Mouse (Mus musculus) heart, adult 2 months (tissue): ENCODE results near the gene Ppp6r2. TPM values are rescaled to one million over a fixed set of nuclear protein-coding genes. Genes with fewer than 3 reads are reported as not detected.

Experiments
- DNase-seq, 2 experiments: peaks; one replicate each; pipeline ENCODE4 v3.0.0; 2021
- H3K27ac ChIP-seq: fragments of 200-600 bp; 2 replicates; pipeline ENCODE4 v1.8.1; 2022
- H3K27me3 ChIP-seq: fragments of 200-500 bp; 2 replicates; pipeline ENCODE4 v1.6.1; 2012; ENCODE audit warnings: mild to moderate bottlenecking, low read length, inconsistent platforms, mixed read lengths; ENCODE audit not compliant: control insufficient read depth, insufficient read depth
- H3K36me3 ChIP-seq: fragments of 200-500 bp; 2 replicates; pipeline ENCODE4 v1.6.1; 2012; ENCODE audit warnings: low read length, inconsistent platforms; ENCODE audit not compliant: control insufficient read depth, insufficient read depth
- H3K4me1 ChIP-seq: fragments of 200-500 bp; 2 replicates; pipeline ENCODE4 v1.6.1; 2011; ENCODE audit warnings: low read length; ENCODE audit not compliant: control insufficient read depth, insufficient read depth
- H3K4me3 ChIP-seq: fragments of 200-600 bp; 2 replicates; pipeline ENCODE4 v1.8.1; 2022
- H3K79me2 ChIP-seq: fragments of 200-500 bp; replicated peaks from 2 replicates; pipeline ENCODE4 v1.6.1; 2012; ENCODE audit warnings: mild to moderate bottlenecking, inconsistent platforms, low read length, moderate library complexity, mixed read lengths; ENCODE audit not compliant: control insufficient read depth, insufficient read depth
- H3K9ac ChIP-seq: fragments of 200-500 bp; 2 replicates; pipeline ENCODE4 v1.6.1; 2012; ENCODE audit warnings: low read depth, mild to moderate bottlenecking, control low read depth, inconsistent platforms, low read length, mixed read lengths
- CTCF ChIP-seq: fragments of 200-600 bp; IDR thresholded peaks from 2 replicates; pipeline ENCODE4 v1.8.1; 2022; ENCODE audit warnings: antibody characterized with exemption, mild to moderate bottlenecking, moderate library complexity
- EP300 ChIP-seq: fragments of 200-500 bp; IDR thresholded peaks from 2 replicates; pipeline ENCODE4 v1.6.1; 2011; ENCODE audit warnings: low read depth, low read length, control low read depth; ENCODE audit not compliant: insufficient read depth
- POLR2A ChIP-seq: fragments of 200-500 bp; IDR thresholded peaks from 2 replicates; pipeline ENCODE4 v1.6.1; 2011; ENCODE audit warnings: mild to moderate bottlenecking, low read depth, low read length, control low read depth; ENCODE audit not compliant: insufficient read depth
- WGBS: fragments of 180-500 bp; shearing (Covaris S2); methylation state at CpG from one replicate; pipeline ENCODE4 v1.1.7; 2018; 5-methylcytosine and 5-hydroxymethylcytosine counted together
- intact Hi-C: fragments of 180-260 bp; cut with DNase I; formaldehyde crosslinking; loops from one replicate; pipeline ENCODE4 v1.15.1; 2025
- polyA plus RNA-seq: library from polyadenylated mRNA; depleted of rRNA; stranded (reverse); fragments of >200 nt; gene quantifications from 2 replicates; pipeline ENCODE4 v1.2.3, GENCODE M21; 2012
- total RNA-seq, 2 experiments: library from RNA; stranded (reverse); gene quantifications; 2 replicates each; pipeline ENCODE4 v1.2.3; 2021

Gene Ppp6r2
- total and polyA plus RNA-seq, 3 experiments: 66.7 to 107 (median 79.0) TPM

DNA sequence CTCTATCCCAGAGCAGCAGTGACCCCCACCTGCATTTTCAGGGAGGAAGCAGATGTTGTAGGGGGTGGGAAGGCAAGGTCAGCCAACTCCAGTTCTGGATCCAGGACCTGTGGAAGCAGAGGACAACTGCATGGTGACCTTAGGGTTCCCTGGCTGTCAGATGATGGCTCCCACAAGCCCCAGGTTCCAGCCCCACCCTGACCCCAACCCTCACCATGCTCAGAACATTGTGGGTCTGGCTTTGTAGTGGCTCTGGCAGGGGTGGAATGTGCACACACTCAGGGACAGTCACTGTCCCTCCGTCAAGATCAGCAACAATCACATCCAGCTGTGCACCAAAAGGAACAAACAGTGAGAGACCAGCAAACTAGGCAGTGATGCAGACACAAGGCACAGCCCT, 94.6 kb downstream of the Ppp6r2 start:
- TF ChIP-seq EP300 (no peak), POLR2A (no peak), CTCF (no peak)
- Histone ChIP-seq H3K4me1 (peaks cover 13% of the 10 kb centered on the region), H3K27me3 (no peaks in the 10 kb centered on the region), H3K27ac (no peak overlapping the region), H3K36me3 (no peaks in the 10 kb centered on the region), H3K9ac (no peak overlapping the region), H3K4me3 (no peak overlapping the region), H3K79me2 (peaks cover 3% of the 10 kb centered on the region)
- no peak for DNase-seq
- 62% methylated on average over 1 of the region's 1 CpGs for WGBS
- intact Hi-C loops: no loop called here

DNA sequence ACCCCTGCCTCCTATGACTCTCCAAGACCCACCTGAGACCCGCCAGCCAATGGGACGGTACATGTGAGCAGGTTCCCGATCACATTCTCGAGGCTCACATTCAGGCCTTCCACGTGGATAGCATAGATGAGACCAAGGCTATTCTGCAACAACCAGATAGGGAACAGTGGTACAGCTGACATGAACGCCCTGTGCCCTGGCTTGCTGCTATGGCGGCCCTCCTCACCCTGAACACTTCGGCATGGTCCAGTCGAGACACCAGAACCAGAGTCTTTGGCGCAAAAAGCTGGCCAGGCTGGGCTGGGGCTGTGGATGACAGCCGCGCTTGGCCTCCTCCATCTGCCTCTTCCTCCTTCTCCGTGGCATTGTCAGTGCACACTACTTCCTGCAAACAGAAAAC, 96.1 kb downstream of the Ppp6r2 start:
- TF ChIP-seq EP300: no peak
- TF ChIP-seq CTCF: no peak
- no peak for TF ChIP-seq POLR2A
- DNase-seq: no peak
- no peak overlapping the region for H3K9ac ChIP-seq
- intact Hi-C loops: no loop called here
- H3K36me3 ChIP-seq: no peaks in the 10 kb centered on the region
- H3K79me2 ChIP-seq: peaks cover 7% of the 10 kb centered on the region
- peaks cover 17% of the 10 kb centered on the region for H3K4me1 ChIP-seq
- WGBS: 72% methylated on average over 13 of the region's 13 CpGs
- no peak overlapping the region for H3K27ac ChIP-seq
- no peak overlapping the region for H3K4me3 ChIP-seq
- H3K27me3 ChIP-seq: no peaks in the 10 kb centered on the region

DNA sequence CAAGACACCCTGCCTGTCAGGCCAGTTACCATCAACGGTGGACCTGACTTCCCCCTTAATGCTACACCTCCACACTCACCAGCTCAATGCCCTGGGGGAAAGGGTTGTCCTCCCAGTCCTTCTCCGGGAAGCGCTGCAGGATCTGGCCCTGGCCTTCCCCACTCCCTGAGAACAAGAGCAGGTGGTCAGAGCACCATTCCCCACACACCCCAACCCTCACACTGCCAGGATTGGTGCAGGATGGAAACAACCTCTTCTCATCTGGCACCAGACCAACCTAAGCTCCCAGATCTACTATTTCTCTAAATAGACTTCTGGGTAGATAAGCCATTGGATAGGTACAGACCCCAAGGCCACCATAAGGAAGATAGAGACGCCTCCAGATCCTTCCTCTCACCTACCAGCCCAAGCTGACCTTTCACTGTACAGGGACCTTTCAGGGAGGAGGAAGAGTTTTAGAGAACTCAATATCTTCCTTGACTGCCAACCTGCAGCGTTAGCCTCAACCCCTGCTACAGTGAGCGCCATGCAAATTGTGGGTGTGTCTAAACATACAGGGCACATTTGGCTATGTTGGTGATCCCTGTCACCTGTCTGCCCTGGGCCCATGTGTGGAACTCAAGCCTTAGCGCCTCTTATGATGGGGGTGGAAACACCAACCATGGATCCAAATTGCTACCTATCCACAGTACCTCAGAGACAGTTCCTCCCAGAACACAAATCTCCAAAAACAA, 97.2 kb downstream of the Ppp6r2 start:
- no peak for DNase-seq
- no peak for TF ChIP-seq POLR2A
- TF ChIP-seq EP300: no peak
- TF ChIP-seq CTCF: no peak
- Histone ChIP-seq H3K4me3 (no peak overlapping the region), H3K4me1 (peaks cover 22% of the 10 kb centered on the region), H3K36me3 (no peaks in the 10 kb centered on the region), H3K27me3 (no peaks in the 10 kb centered on the region), H3K27ac (no peak overlapping the region), H3K79me2 (peaks cover 11% of the 10 kb centered on the region), H3K9ac (no peak overlapping the region)
- WGBS: 65% methylated on average over 7 of the region's 7 CpGs
- intact Hi-C loops: no loop called here

DNA sequence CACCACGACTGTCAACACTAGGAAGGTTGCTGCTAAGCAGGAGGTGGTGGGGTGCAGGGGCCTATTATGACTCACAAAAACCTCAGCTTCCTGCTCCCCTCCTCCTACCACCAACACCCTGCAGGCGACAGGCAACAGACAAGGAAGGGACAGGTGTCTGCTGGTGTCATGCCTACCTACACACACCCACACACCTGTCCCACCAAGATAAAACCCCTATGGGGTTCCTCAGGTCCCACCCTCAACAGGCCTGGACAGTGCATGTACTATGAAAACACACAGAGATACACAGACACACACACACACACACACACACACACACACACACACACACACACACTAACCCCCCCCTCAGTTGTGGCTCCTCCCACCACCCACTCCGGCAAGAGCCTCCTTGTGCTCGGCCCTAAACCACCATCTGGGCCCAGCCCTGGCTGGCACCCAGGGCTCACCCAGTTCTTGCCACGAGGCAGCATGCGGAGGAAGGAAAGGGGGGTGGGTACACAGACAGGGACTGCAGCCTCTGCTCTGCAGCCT, 98.7 kb downstream of the Ppp6r2 start:
- intact Hi-C loops: no loop called here
- Histone ChIP-seq H3K79me2 (peaks cover 22% of the 10 kb centered on the region), H3K4me1 (peaks cover 27% of the 10 kb centered on the region), H3K4me3 (no peak overlapping the region), H3K9ac (no peak overlapping the region), H3K36me3 (no peaks in the 10 kb centered on the region), H3K27ac (no peak overlapping the region), H3K27me3 (no peaks in the 10 kb centered on the region)
- TF ChIP-seq POLR2A: no peak
- TF ChIP-seq CTCF: no peak
- no peak for TF ChIP-seq EP300
- peak in 1 of 2 experiments; percentile 45 for DNase-seq
- WGBS: 18% methylated on average over 6 of the region's 6 CpGs

DNA sequence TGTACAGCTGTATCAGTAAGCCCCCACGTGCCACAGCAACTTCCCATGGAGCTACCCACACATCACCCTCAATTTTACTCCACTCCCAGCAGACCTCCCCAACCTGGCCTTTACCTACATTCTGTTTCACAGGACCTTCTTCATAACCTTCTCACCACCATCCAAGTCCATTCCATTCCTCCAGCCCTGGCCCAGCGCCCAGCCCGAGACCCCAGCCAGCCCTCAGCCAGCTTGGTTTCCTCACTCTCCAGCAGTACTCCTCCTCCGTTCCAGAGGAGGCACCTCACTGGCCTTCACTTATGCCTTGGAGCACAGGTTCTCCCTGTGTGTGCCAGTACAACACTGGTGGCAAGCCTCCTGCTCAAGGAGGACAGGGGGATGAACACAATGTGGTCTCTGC, 102.0 kb downstream of the Ppp6r2 start:
- no peak for DNase-seq
- Histone ChIP-seq H3K4me1 (peaks cover 26% of the 10 kb centered on the region), H3K27me3 (no peaks in the 10 kb centered on the region), H3K79me2 (peaks cover 19% of the 10 kb centered on the region), H3K4me3 (no peak overlapping the region), H3K27ac (no peak overlapping the region), H3K36me3 (no peaks in the 10 kb centered on the region), H3K9ac (no peak overlapping the region)
- intact Hi-C loops: no loop called here
- 61% methylated on average over 4 of the region's 4 CpGs for WGBS
- no peak for TF ChIP-seq CTCF
- TF ChIP-seq POLR2A: no peak
- TF ChIP-seq EP300: no peak

DNA sequence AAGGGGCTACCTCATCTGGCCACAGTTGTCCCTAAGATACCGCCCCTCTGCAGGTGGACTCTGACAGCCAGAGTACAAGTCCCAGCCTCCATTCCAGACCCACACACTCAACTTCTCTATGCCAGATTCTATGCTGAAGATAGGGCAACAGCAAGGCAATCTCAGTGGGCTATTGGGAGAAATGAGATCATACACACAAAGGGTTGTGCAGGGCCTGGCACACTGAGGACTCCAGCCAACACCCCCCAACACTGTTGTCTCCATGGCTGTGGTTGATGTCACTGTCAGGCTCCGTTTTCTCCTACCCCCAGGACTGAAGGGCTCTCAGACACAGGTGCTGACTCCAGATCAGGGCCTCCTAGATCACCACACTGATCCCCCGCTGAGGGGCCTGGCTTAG, 102.8 kb downstream of the Ppp6r2 start:
- intact Hi-C loops: loop anchor here (2.0 kb wide), 1 partner anchor 41 kb away; the partner anchor contains the start of genes Lmf2 and Ncaph2
- Histone ChIP-seq H3K4me1 (peaks cover 22% of the 10 kb centered on the region), H3K9ac (peak overlapping the region; percentile 87), H3K36me3 (no peaks in the 10 kb centered on the region), H3K27ac (no peak overlapping the region; the same call in 1 of the 2 replicates), H3K27me3 (no peaks in the 10 kb centered on the region), H3K79me2 (peaks cover 19% of the 10 kb centered on the region), H3K4me3 (peak overlapping the region; percentile 71)
- 24% methylated on average over 3 of the region's 3 CpGs for WGBS
- DNase-seq: no peak
- no peak for TF ChIP-seq POLR2A
- no peak for TF ChIP-seq CTCF
- TF ChIP-seq EP300: no peak
